Mouse (Mus musculus) left cerebral cortex, adult 9 months (tissue): ENCODE measurements at regions not wholly inside any gene's neighbourhood (a gene's known extent, or its start where the extent isn't known, plus 50 kb on each side); places are given as distances from the start of the nearest gene placed in this dataset.

Source experiments
- DNase-seq, 2 experiments: peaks; one replicate each; pipeline ENCODE4 v3.0.0; 2022; ENCODE audit warnings: low spot score in 2 of 2

GRCm38 (mm10) chr16:60815628-60816414, 210.5 kb upstream of the Epha6 start:
- DNase-seq: peak in 1 of 2 experiments; percentile 36

DNA sequence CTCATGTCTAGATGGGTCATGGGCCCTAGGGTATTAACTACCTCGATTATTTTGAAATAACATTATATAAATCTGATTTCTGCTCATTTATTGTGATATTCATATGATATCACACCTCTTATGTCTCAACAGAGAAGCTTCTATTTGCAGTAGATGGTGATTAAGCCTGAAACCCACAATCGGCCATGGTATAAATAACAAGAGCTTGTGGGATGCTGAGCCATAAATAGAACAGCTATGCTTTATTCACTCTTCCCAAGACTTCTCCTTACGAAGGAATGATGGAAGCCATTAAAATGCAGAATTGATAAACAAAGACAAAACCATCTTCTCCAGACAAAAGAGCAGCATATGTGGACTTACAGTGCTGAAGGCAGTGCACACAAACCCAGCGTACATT, 195.4 kb upstream of the Epha6 start:
- no peak for DNase-seq
